Mouse (Mus musculus) stomach, embryonic 15.5 days (tissue): ENCODE results near the gene Bcl9. TPM values are rescaled to one million over a fixed set of nuclear protein-coding genes. Genes with fewer than 3 reads are reported as not detected.

Source experiments
- ATAC-seq: fragments of 200-750 bp; cut with Nextera tagmentation; 2 replicates; pipeline ENCODE4 v1.8.0; 2017; ENCODE audit warnings: low read depth, moderate number of reproducible peaks, moderate TSS enrichment; ENCODE audit not compliant: insufficient read depth, low FRiP score
- H3K27ac ChIP-seq: fragments of 300-500 bp; sonication (generic); 2 replicates; pipeline ENCODE4 v1.5.1; 2015; ENCODE audit warnings: mild to moderate bottlenecking, inconsistent platforms
- H3K27me3 ChIP-seq: fragments of 300-500 bp; sonication (generic); replicated peaks from 2 replicates; pipeline ENCODE4 v1.6.1; 2015; ENCODE audit warnings: inconsistent platforms
- H3K36me3 ChIP-seq: fragments of 300-500 bp; sonication (generic); 2 replicates; pipeline ENCODE4 v1.6.1; 2015; ENCODE audit warnings: inconsistent platforms
- H3K4me1 ChIP-seq: fragments of 300-500 bp; sonication (generic); 2 replicates; pipeline ENCODE4 v1.6.1; 2015; ENCODE audit warnings: inconsistent platforms
- H3K4me2 ChIP-seq: fragments of 300-500 bp; sonication (generic); 2 replicates; pipeline ENCODE4 v1.6.1; 2015; ENCODE audit warnings: mild to moderate bottlenecking, inconsistent platforms
- H3K4me3 ChIP-seq: fragments of 300-500 bp; sonication (generic); replicated peaks from 2 replicates; pipeline ENCODE4 v1.5.1; 2015; ENCODE audit warnings: inconsistent platforms
- H3K9ac ChIP-seq: fragments of 300-500 bp; sonication (generic); 2 replicates; pipeline ENCODE4 v1.6.1; 2015; ENCODE audit warnings: inconsistent platforms
- H3K9me3 ChIP-seq: fragments of 300-500 bp; sonication (generic); 2 replicates; pipeline ENCODE4 v1.6.1; 2016; ENCODE audit warnings: inconsistent platforms
- WGBS: fragments of 180-500 bp; shearing (Covaris S2); methylation state at CpG from one replicate; pipeline ENCODE4 v1.1.7; 2015; 5-methylcytosine and 5-hydroxymethylcytosine counted together
- polyA plus RNA-seq: library from polyadenylated mRNA; unstranded; fragments of >200 nt; fragmentation: Nextera tagmentation; extraction: Ambion mirVana; gene quantifications from 2 replicates; pipeline ENCODE4 v1.2.1, GENCODE M21; 2015

Bcl9 gene
- polyA plus RNA-seq, 1 experiment from 2014 or later: 50.0 TPM

- no peak for ATAC-seq
- WGBS: 64% methylated on average over 14 of the region's 14 CpGs
- no peak overlapping the region for H3K4me3 ChIP-seq
- 0 out of 2 replicates have a peak, but pooled peaks cover 3% of the 10 kb centered on the region for H3K4me1 ChIP-seq
- no peaks in the 10 kb centered on the region for H3K27me3 ChIP-seq
- no peak overlapping the region for H3K27ac ChIP-seq
- H3K9me3 ChIP-seq: no peaks in the 10 kb centered on the region
- H3K9ac ChIP-seq: no peak overlapping the region
- no peak overlapping the region for H3K4me2 ChIP-seq
- H3K36me3 ChIP-seq: peaks cover 34% of the 10 kb centered on the region
Observed at GRCm38 (mm10) chr3:97203880-97204279, 93.8 kb downstream of the Bcl9 start.

- no peak overlapping the region for H3K4me3 ChIP-seq
- H3K36me3 ChIP-seq: peaks cover 21% of the 10 kb centered on the region
- H3K9me3 ChIP-seq: no peaks in the 10 kb centered on the region
- 48% methylated on average over 5 of the region's 5 CpGs for WGBS
- no peak for ATAC-seq
- no peaks in the 10 kb centered on the region for H3K4me1 ChIP-seq
- H3K27ac ChIP-seq: no peak overlapping the region
- no peaks in the 10 kb centered on the region for H3K27me3 ChIP-seq
- no peak overlapping the region for H3K9ac ChIP-seq
- no peak overlapping the region for H3K4me2 ChIP-seq
Observed at GRCm38 (mm10) chr3:97201943-97202342, 95.8 kb downstream of the Bcl9 start.

GRCm38 (mm10) chr3:97199261-97199660 is 98.5 kb downstream of the Bcl9 start:
- H3K36me3 ChIP-seq: no peaks in the 10 kb centered on the region
- H3K9ac ChIP-seq: no peak overlapping the region
- H3K27ac ChIP-seq: no peak overlapping the region
- no peak for ATAC-seq
- H3K27me3 ChIP-seq: no peaks in the 10 kb centered on the region
- WGBS: 27% methylated on average over 4 of the region's 4 CpGs
- no peak overlapping the region for H3K4me3 ChIP-seq
- no peak overlapping the region for H3K4me2 ChIP-seq
- H3K4me1 ChIP-seq: no peaks in the 10 kb centered on the region
- no peaks in the 10 kb centered on the region for H3K9me3 ChIP-seq

- Histone ChIP-seq H3K9ac (no peak overlapping the region), H3K9me3 (no peaks in the 10 kb centered on the region), H3K4me2 (no peak overlapping the region), H3K4me1 (no peaks in the 10 kb centered on the region), H3K27me3 (no peaks in the 10 kb centered on the region), H3K27ac (no peak overlapping the region), H3K36me3 (no peaks in the 10 kb centered on the region), H3K4me3 (no peak overlapping the region)
- no peak for ATAC-seq
- 87% methylated on average over 8 of the region's 8 CpGs for WGBS
Observed at GRCm38 (mm10) chr3:97196571-97196970, 101.1 kb downstream of the Bcl9 start.

GRCm38 (mm10) chr3:97185098-97185860 is 112.4 kb downstream of the Bcl9 start:
- Histone ChIP-seq H3K4me1 (no peaks in the 10 kb centered on the region), H3K36me3 (no peaks in the 10 kb centered on the region), H3K27ac (no peak overlapping the region), H3K4me3 (no peak overlapping the region), H3K4me2 (no peak overlapping the region), H3K9me3 (no peaks in the 10 kb centered on the region), H3K27me3 (no peaks in the 10 kb centered on the region), H3K9ac (no peak overlapping the region)
- 36% methylated on average over 10 of the region's 10 CpGs for WGBS
- no peak for ATAC-seq

GRCm38 (mm10) chr3:97183810-97184209 is 113.9 kb downstream of the Bcl9 start:
- no peak overlapping the region for H3K4me3 ChIP-seq
- no peak overlapping the region for H3K9ac ChIP-seq
- H3K4me1 ChIP-seq: no peaks in the 10 kb centered on the region
- no peak for ATAC-seq
- H3K36me3 ChIP-seq: no peaks in the 10 kb centered on the region
- H3K27ac ChIP-seq: no peak overlapping the region
- H3K9me3 ChIP-seq: no peaks in the 10 kb centered on the region
- WGBS: 37% methylated on average over 3 of the region's 3 CpGs
- H3K4me2 ChIP-seq: no peak overlapping the region
- no peaks in the 10 kb centered on the region for H3K27me3 ChIP-seq

GRCm38 (mm10) chr3:97180527-97180926 is 117.2 kb downstream of the Bcl9 start:
- no peaks in the 10 kb centered on the region for H3K9me3 ChIP-seq
- H3K4me3 ChIP-seq: no peak overlapping the region
- no peak overlapping the region for H3K9ac ChIP-seq
- H3K27me3 ChIP-seq: no peaks in the 10 kb centered on the region
- H3K27ac ChIP-seq: no peak overlapping the region
- no peaks in the 10 kb centered on the region for H3K4me1 ChIP-seq
- no peak overlapping the region for H3K4me2 ChIP-seq
- 45% methylated on average over 6 of the region's 6 CpGs for WGBS
- ATAC-seq: no peak
- no peaks in the 10 kb centered on the region for H3K36me3 ChIP-seq

- 77% methylated on average over 6 of the region's 6 CpGs for WGBS
- Histone ChIP-seq H3K4me1 (no peaks in the 10 kb centered on the region), H3K9me3 (no peaks in the 10 kb centered on the region), H3K27me3 (no peaks in the 10 kb centered on the region), H3K4me2 (no peak overlapping the region), H3K36me3 (peaks cover 5% of the 10 kb centered on the region; the same call in 1 of the 2 replicates), H3K4me3 (no peak overlapping the region), H3K9ac (no peak overlapping the region), H3K27ac (no peak overlapping the region)
- ATAC-seq: no peak
Observed at GRCm38 (mm10) chr3:97178885-97179284, 118.8 kb downstream of the Bcl9 start.

- no peak for ATAC-seq
- H3K36me3 ChIP-seq: peaks cover 9% of the 10 kb centered on the region; the same call in 1 of the 2 replicates
- no peaks in the 10 kb centered on the region for H3K9me3 ChIP-seq
- H3K27me3 ChIP-seq: no peaks in the 10 kb centered on the region
- no peaks in the 10 kb centered on the region for H3K4me1 ChIP-seq
- H3K27ac ChIP-seq: no peak overlapping the region
- H3K9ac ChIP-seq: no peak overlapping the region
- H3K4me3 ChIP-seq: no peak overlapping the region
- WGBS: 82% methylated on average over 5 of the region's 5 CpGs
- H3K4me2 ChIP-seq: no peak overlapping the region
Observed at GRCm38 (mm10) chr3:97172632-97173031, 125.1 kb downstream of the Bcl9 start.

GRCm38 (mm10) chr3:97172231-97172630 is 125.5 kb downstream of the Bcl9 start:
- H3K4me1 ChIP-seq: no peaks in the 10 kb centered on the region
- no peaks in the 10 kb centered on the region for H3K27me3 ChIP-seq
- H3K4me3 ChIP-seq: no peak overlapping the region
- H3K9me3 ChIP-seq: no peaks in the 10 kb centered on the region
- no peak for ATAC-seq
- H3K9ac ChIP-seq: no peak overlapping the region
- WGBS: 72% methylated on average over 9 of the region's 9 CpGs
- H3K4me2 ChIP-seq: no peak overlapping the region
- H3K36me3 ChIP-seq: peaks cover 10% of the 10 kb centered on the region; the same call in 1 of the 2 replicates
- H3K27ac ChIP-seq: no peak overlapping the region

GRCm38 (mm10) chr3:97171531-97171930 is 126.2 kb downstream of the Bcl9 start:
- no peak for ATAC-seq
- no peaks in the 10 kb centered on the region for H3K9me3 ChIP-seq
- H3K4me1 ChIP-seq: no peaks in the 10 kb centered on the region
- no peak overlapping the region for H3K27ac ChIP-seq
- no peak overlapping the region for H3K4me3 ChIP-seq
- peaks cover 10% of the 10 kb centered on the region; the same call in 1 of the 2 replicates for H3K36me3 ChIP-seq
- H3K4me2 ChIP-seq: no peak overlapping the region
- 65% methylated on average over 6 of the region's 6 CpGs for WGBS
- H3K9ac ChIP-seq: no peak overlapping the region
- H3K27me3 ChIP-seq: no peaks in the 10 kb centered on the region

- H3K9ac ChIP-seq: no peak overlapping the region
- no peaks in the 10 kb centered on the region for H3K9me3 ChIP-seq
- no peak overlapping the region for H3K4me3 ChIP-seq
- no peak for ATAC-seq
- H3K27ac ChIP-seq: no peak overlapping the region
- 75% methylated on average over 4 of the region's 4 CpGs for WGBS
- H3K4me1 ChIP-seq: no peaks in the 10 kb centered on the region
- H3K4me2 ChIP-seq: no peak overlapping the region
- H3K36me3 ChIP-seq: 0 out of 2 replicates have a peak, but pooled peaks cover 5% of the 10 kb centered on the region
- H3K27me3 ChIP-seq: no peaks in the 10 kb centered on the region
Observed at GRCm38 (mm10) chr3:97167126-97167525, 130.6 kb downstream of the Bcl9 start.
